Comparison of ENCODE assay signal across 20 mouse cellular contexts in genomic region chr10:60981770-60982169, GRCm38 (mm10).
DNase-seq lines count a peak whose midpoint lies in the region; ATAC-seq and TF ChIP-seq lines count a peak whose summit lies in the region.
"Had no signal": no experiment of that assay in that cellular context is flagged by ENCODE, and none has a peak within 500 bp of the region (broad histone marks: within the 10 kb centered on the region; RNA-seq: fewer than 3 reads in every experiment).

No protein-coding gene starts in this region.

- peaks cover 97% of the 10 kb centered on the region for H3K27me3 ChIP-seq in hindbrain, embryonic 10.5 days (ENCODE audit: insufficient read depth, poor library complexity, severe bottlenecking)
- no peaks in the 10 kb centered on the region for H3K27me3 ChIP-seq in hindbrain, postnatal 0 days (ENCODE audit: insufficient read depth, low read length)
- peaks cover 13% of the 10 kb centered on the region for H3K27me3 ChIP-seq in midbrain, embryonic 11.5 days (ENCODE audit: control insufficient read depth, insufficient read depth, low read length)
- H3K27me3 ChIP-seq in midbrain, embryonic 14.5 days (ENCODE audit: control insufficient read depth, insufficient read depth, low read length) = no peaks in the 10 kb centered on the region
- H3K27me3 ChIP-seq: embryonic facial prominence, embryonic 15.5 days had no signal

- ATAC-seq in hindbrain, postnatal 0 days = no peak
- no peak for ATAC-seq in midbrain, embryonic 11.5 days (ENCODE audit: low FRiP score)
- no peak for ATAC-seq in midbrain, embryonic 14.5 days (ENCODE audit: low FRiP score, low TSS enrichment)
- ATAC-seq: intestine, embryonic 16.5 days had no signal

- TF ChIP-seq CTCF in hindbrain, postnatal 0 days (IDR thresholded peaks at IDR 0.05; ENCODE audit: low read depth) = no peak

- H3K4me3 ChIP-seq in hindbrain, embryonic 10.5 days = no peak overlapping the region
- no peak overlapping the region for H3K4me3 ChIP-seq in hindbrain, postnatal 0 days (ENCODE audit: low read length)
- H3K4me3 ChIP-seq in midbrain, embryonic 11.5 days (ENCODE audit: low read depth, low read length) = no peak overlapping the region
- H3K4me3 ChIP-seq in midbrain, embryonic 14.5 days (replicated peaks; ENCODE audit: low read depth, low read length) = no peak overlapping the region
- H3K4me3 ChIP-seq: embryonic facial prominence, embryonic 15.5 days had no signal

- H3K27ac ChIP-seq in hindbrain, embryonic 10.5 days = peak overlapping the region; percentile 9; the same call in 1 of the 2 replicates
- H3K27ac ChIP-seq in hindbrain, postnatal 0 days = no peak overlapping the region
- no peak overlapping the region for H3K27ac ChIP-seq in midbrain, embryonic 11.5 days (ENCODE audit: low read depth, low read length)
- no peak overlapping the region for H3K27ac ChIP-seq in midbrain, embryonic 14.5 days (replicated peaks; ENCODE audit: low read depth, low read length)
- H3K27ac ChIP-seq: embryonic facial prominence, embryonic 15.5 days had no signal

- H3K36me3 ChIP-seq in hindbrain, embryonic 10.5 days = no peaks in the 10 kb centered on the region
- H3K36me3 ChIP-seq in hindbrain, postnatal 0 days (ENCODE audit: insufficient read depth, low read length) = no peaks in the 10 kb centered on the region
- H3K36me3 ChIP-seq in midbrain, embryonic 11.5 days (ENCODE audit: control insufficient read depth, insufficient read depth, low read length) = no peaks in the 10 kb centered on the region
- H3K36me3 ChIP-seq in midbrain, embryonic 14.5 days (ENCODE audit: control insufficient read depth, insufficient read depth, low read length) = no peaks in the 10 kb centered on the region
- H3K36me3 ChIP-seq: embryonic facial prominence, embryonic 15.5 days had no signal

- peaks cover 35% of the 10 kb centered on the region for H3K4me1 ChIP-seq in hindbrain, embryonic 10.5 days (replicated peaks)
- no peaks in the 10 kb centered on the region; the same call in 1 of the 2 replicates for H3K4me1 ChIP-seq in hindbrain, postnatal 0 days (ENCODE audit: insufficient read depth, low read length)
- peaks cover 18% of the 10 kb centered on the region for H3K4me1 ChIP-seq in midbrain, embryonic 11.5 days (ENCODE audit: control insufficient read depth, insufficient read depth, low read length)
- peaks cover 15% of the 10 kb centered on the region for H3K4me1 ChIP-seq in midbrain, embryonic 14.5 days (ENCODE audit: control insufficient read depth, insufficient read depth, low read length)

- no peak overlapping the region for H3K4me2 ChIP-seq in hindbrain, postnatal 0 days (ENCODE audit: low read depth, low read length)
- H3K4me2 ChIP-seq in midbrain, embryonic 11.5 days = no peak overlapping the region
- H3K4me2 ChIP-seq in midbrain, embryonic 14.5 days (ENCODE audit: low read length) = no peak overlapping the region
- H3K4me2 ChIP-seq: embryonic facial prominence, embryonic 15.5 days; liver, embryonic 11.5 days had no signal

- no peak overlapping the region for H3K9ac ChIP-seq in hindbrain, postnatal 0 days (replicated peaks; ENCODE audit: low read length)
- H3K9ac ChIP-seq in midbrain, embryonic 11.5 days (ENCODE audit: low read length) = no peak overlapping the region
- H3K9ac ChIP-seq in midbrain, embryonic 14.5 days (replicated peaks; ENCODE audit: low read length) = no peak overlapping the region
- H3K9ac ChIP-seq: embryonic facial prominence, embryonic 15.5 days had no signal

- H3K9me3 ChIP-seq in hindbrain, embryonic 10.5 days = no peaks in the 10 kb centered on the region
- no peaks in the 10 kb centered on the region for H3K9me3 ChIP-seq in hindbrain, postnatal 0 days (ENCODE audit: low read length)
- H3K9me3 ChIP-seq in midbrain, embryonic 11.5 days (ENCODE audit: control insufficient read depth, low read length) = no peaks in the 10 kb centered on the region
- H3K9me3 ChIP-seq in midbrain, embryonic 14.5 days (ENCODE audit: control insufficient read depth, low read length) = no peaks in the 10 kb centered on the region
- H3K9me3 ChIP-seq: embryonic facial prominence, embryonic 15.5 days had no signal

- 31% methylated on average over 6 of the region's 6 CpGs for WGBS in hindbrain, embryonic 10.5 days
- WGBS in hindbrain, postnatal 0 days = 36% methylated on average over 6 of the region's 6 CpGs
- WGBS in midbrain, embryonic 11.5 days = 32% methylated on average over 6 of the region's 6 CpGs
- 17% methylated on average over 6 of the region's 6 CpGs for WGBS in midbrain, embryonic 14.5 days

- DNase-seq in hindbrain, embryonic 10.5 days (ENCODE audit: low spot score) = peak; percentile 15
- DNase-seq in hindbrain, postnatal 0 days (ENCODE audit: low spot score) = no peak
- DNase-seq in midbrain, embryonic 11.5 days (ENCODE audit: low spot score, missing footprints) = peak; percentile 82
- DNase-seq in midbrain, embryonic 14.5 days = no peak
- peak; percentile 34 for DNase-seq in embryo, embryonic 11 days
- DNase-seq in mesoderm, embryonic 11.5 days (ENCODE audit: low read depth, low spot score) = peak; percentile 50
- no peak for DNase-seq in left cerebral cortex, adult 18-20 months (ENCODE audit: low spot score in 2 of 2)
- DNase-seq in frontal cortex, adult 2 months (ENCODE audit: extremely low spot score in 1 of 2, low spot score in 1 of 2) = no peak
- DNase-seq: adrenal gland, postnatal 25 days; cerebellum, adult 11-12 months; cerebellum, postnatal 14 days; gastrocnemius, postnatal 25 days; kidney, postnatal 4 days; lung, adult 18-20 months; lung, postnatal 14 days; right cerebral cortex, adult 18-20 months; thymus, postnatal 25 days had no signal

Comparison
In these comparisons a context has a peak if more than half of its experiments do, and no peak if none do; other contexts are left out.
1. DNase-seq: peak in hindbrain, embryonic 10.5 days (single experiment), midbrain, embryonic 11.5 days (single experiment), embryo, embryonic 11 days (single experiment) and mesoderm, embryonic 11.5 days (single experiment); none in hindbrain, postnatal 0 days (single experiment), midbrain, embryonic 14.5 days (single experiment), left cerebral cortex, adult 18-20 months (0 of 2) and frontal cortex, adult 2 months (0 of 2).